ENCODE assay signal across 19 mouse cellular contexts in genomic region chr11:65240521-65240920, GRCm38 (mm10). TPM values are rescaled to one million over a fixed set of nuclear protein-coding genes. Genes with fewer than 3 reads are reported as not detected.
"Had no signal": no experiment of that assay in that cellular context is flagged by ENCODE, and none has a peak within 500 bp of the region (broad histone marks: within the 10 kb centered on the region; RNA-seq: fewer than 3 reads in every experiment).

No protein-coding gene starts in this region.

- H3K4me1 ChIP-seq: limb, embryonic 12.5 days; liver, embryonic 13.5 days; lung, embryonic 15.5 days had no signal

- H3K9me3 ChIP-seq: limb, embryonic 12.5 days; liver, embryonic 13.5 days; lung, embryonic 15.5 days; midbrain, embryonic 10.5 days; midbrain, embryonic 13.5 days had no signal

- ATAC-seq: midbrain, embryonic 13.5 days; midbrain, embryonic 16.5 days had no signal

- H3K36me3 ChIP-seq: limb, embryonic 12.5 days; liver, embryonic 13.5 days; lung, embryonic 15.5 days; midbrain, embryonic 10.5 days; midbrain, embryonic 13.5 days had no signal

- H3K4me3 ChIP-seq: layer of hippocampus, adult 2 months; left cerebral cortex, adult 2 months; limb, embryonic 12.5 days; liver, embryonic 13.5 days; lung, embryonic 15.5 days; midbrain, embryonic 10.5 days; midbrain, embryonic 13.5 days had no signal

- DNase-seq: kidney, adult 18-20 months; kidney, postnatal 25 days; layer of hippocampus, adult 9-11 months; liver, embryonic 13.5 days; right cerebral cortex, postnatal 4 days; thymus, adult 2 months; thymus, postnatal 14 days; thymus, postnatal 4 days had no signal

- H3K9ac ChIP-seq: limb, embryonic 12.5 days; liver, embryonic 13.5 days; lung, embryonic 15.5 days; midbrain, embryonic 13.5 days had no signal

- H3K4me2 ChIP-seq: limb, embryonic 12.5 days; liver, embryonic 13.5 days; lung, embryonic 15.5 days; midbrain, embryonic 13.5 days had no signal

- H3K27ac ChIP-seq: kidney, postnatal 0 days; layer of hippocampus, adult 2 months; left cerebral cortex, adult 2 months; limb, embryonic 12.5 days; liver, embryonic 13.5 days; lung, embryonic 15.5 days; macrophage; midbrain, embryonic 10.5 days; midbrain, embryonic 13.5 days; stomach, postnatal 0 days had no signal

- H3K27me3 ChIP-seq: limb, embryonic 12.5 days; liver, embryonic 13.5 days; lung, embryonic 15.5 days; midbrain, embryonic 13.5 days had no signal

RNA-seq across cellular contexts. Expression of gene Myocd, which starts 29.3 kb away (rescaled TPM):
- total RNA-seq: megakaryocyte, adult 5-6 weeks had no signal
- polyA plus RNA-seq: macrophage had no signal
